Mouse (Mus musculus): ENCODE measurements around the gene Rgs8. TPM values are rescaled to one million over a fixed set of nuclear protein-coding genes. Genes with fewer than 3 reads are reported as not detected.

Rgs8 gene
- total and polyA plus RNA-seq, 2 experiments from 2014 or later = 14.1 to 23.9 TPM

DNA sequence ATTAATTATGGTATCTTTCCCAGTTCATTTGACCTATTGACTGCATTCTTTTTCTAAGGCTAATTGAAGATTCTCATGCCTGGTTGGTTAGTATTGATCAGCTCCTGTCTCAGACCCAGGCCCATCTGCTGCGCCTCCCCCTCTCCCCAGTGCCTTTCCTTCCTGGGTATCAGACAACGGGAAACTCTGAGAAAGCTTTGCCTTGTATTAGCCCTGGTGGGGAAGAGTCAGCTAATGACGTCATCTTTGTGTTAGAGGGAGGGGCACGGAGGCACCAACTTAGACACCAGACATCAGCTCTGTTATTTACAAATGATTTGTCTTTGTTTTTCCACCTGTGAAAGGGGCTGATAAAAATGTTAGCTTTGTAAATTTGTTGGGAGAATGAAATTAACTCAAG, 9.5 kb downstream of the Rgs8 start:
- Histone ChIP-seq H3K4me3 (ENCODE audit: low read length) (no peak overlapping the region), H3K27me3 (ENCODE audit: insufficient read depth, low read length) (no peaks in the 10 kb centered on the region), H3K9ac (replicated peaks; ENCODE audit: low read length) (no peak overlapping the region), H3K9me3 (ENCODE audit: low read length) (no peaks in the 10 kb centered on the region), H3K4me1 (ENCODE audit: insufficient read depth, low read length) (peaks cover 28% of the 10 kb centered on the region), H3K36me3 (ENCODE audit: insufficient read depth, low read length) (no peaks in the 10 kb centered on the region), H3K27ac (no peak overlapping the region), H3K4me2 (ENCODE audit: low read depth, low read length) (no peak overlapping the region)
- WGBS = 29% methylated on average over 4 of the region's 4 CpGs
- no peak for ATAC-seq
- TF ChIP-seq CTCF (IDR thresholded peaks at IDR 0.05; ENCODE audit: low read depth) = no peak
- DNase-seq (ENCODE audit: low spot score) = no peak

- Histone ChIP-seq H3K36me3 (ENCODE audit: insufficient read depth, low read length) (no peaks in the 10 kb centered on the region), H3K4me2 (ENCODE audit: low read depth, low read length) (peak overlapping the region; percentile 39), H3K4me3 (ENCODE audit: low read length) (peak overlapping the region; percentile 13; the same call in 1 of the 2 replicates), H3K9ac (replicated peaks; ENCODE audit: low read length) (peak overlapping the region; percentile 28), H3K27me3 (ENCODE audit: insufficient read depth, low read length) (no peaks in the 10 kb centered on the region), H3K9me3 (ENCODE audit: low read length) (no peaks in the 10 kb centered on the region), H3K4me1 (ENCODE audit: insufficient read depth, low read length) (peaks cover 26% of the 10 kb centered on the region), H3K27ac (peak overlapping the region; percentile 68)
- WGBS = 5% methylated on average over 10 of the region's 10 CpGs
- ATAC-seq (peak; percentile 78), DNase-seq (ENCODE audit: low spot score) (peak; percentile 84)
- peak; percentile 60 for TF ChIP-seq CTCF (IDR thresholded peaks at IDR 0.05; ENCODE audit: low read depth)
Measured at GRCm38 (mm10) chr1:153665066-153665715, 12.4 kb downstream of the Rgs8 start.

GRCm38 (mm10) chr1:153666236-153666635, 13.4 kb downstream of the Rgs8 start:
- no peak for TF ChIP-seq CTCF (IDR thresholded peaks at IDR 0.05; ENCODE audit: low read depth)
- ATAC-seq = no peak
- 9% methylated on average over 1 of the region's 1 CpGs for WGBS
- Histone ChIP-seq H3K4me2 (ENCODE audit: low read depth, low read length) (peak overlapping the region; percentile 39), H3K36me3 (ENCODE audit: insufficient read depth, low read length) (no peaks in the 10 kb centered on the region), H3K4me1 (ENCODE audit: insufficient read depth, low read length) (peaks cover 24% of the 10 kb centered on the region), H3K27me3 (ENCODE audit: insufficient read depth, low read length) (no peaks in the 10 kb centered on the region), H3K9ac (replicated peaks; ENCODE audit: low read length) (peak overlapping the region; percentile 28; the same call in 1 of the 2 replicates), H3K9me3 (ENCODE audit: low read length) (no peaks in the 10 kb centered on the region), H3K27ac (peak overlapping the region; percentile 68; the same call in 1 of the 2 replicates), H3K4me3 (ENCODE audit: low read length) (no peak overlapping the region)
- no peak for DNase-seq (ENCODE audit: low spot score)

- Histone ChIP-seq H3K4me3 (ENCODE audit: low read length) (no peak overlapping the region), H3K9ac (replicated peaks; ENCODE audit: low read length) (no peak overlapping the region; the same call in 1 of the 2 replicates), H3K27ac (no peak overlapping the region), H3K9me3 (ENCODE audit: low read length) (no peaks in the 10 kb centered on the region), H3K27me3 (ENCODE audit: insufficient read depth, low read length) (no peaks in the 10 kb centered on the region), H3K36me3 (ENCODE audit: insufficient read depth, low read length) (no peaks in the 10 kb centered on the region), H3K4me2 (ENCODE audit: low read depth, low read length) (peak overlapping the region; percentile 22; the same call in 1 of the 2 replicates), H3K4me1 (ENCODE audit: insufficient read depth, low read length) (peaks cover 17% of the 10 kb centered on the region)
- ATAC-seq (no peak), DNase-seq (ENCODE audit: low spot score) (peak; percentile 37)
- WGBS = 54% methylated on average over 4 of the region's 4 CpGs
- no peak for TF ChIP-seq CTCF (IDR thresholded peaks at IDR 0.05; ENCODE audit: low read depth)
Measured at GRCm38 (mm10) chr1:153667244-153667727, 14.5 kb downstream of the Rgs8 start.

GRCm38 (mm10) chr1:153667781-153668180, 15.0 kb downstream of the Rgs8 start:
- TF ChIP-seq CTCF (IDR thresholded peaks at IDR 0.05; ENCODE audit: low read depth) = no peak
- Histone ChIP-seq H3K9ac (replicated peaks; ENCODE audit: low read length) (no peak overlapping the region), H3K36me3 (ENCODE audit: insufficient read depth, low read length) (no peaks in the 10 kb centered on the region), H3K4me2 (ENCODE audit: low read depth, low read length) (peak overlapping the region; percentile 22; the same call in 1 of the 2 replicates), H3K27me3 (ENCODE audit: insufficient read depth, low read length) (no peaks in the 10 kb centered on the region), H3K4me1 (ENCODE audit: insufficient read depth, low read length) (peaks cover 17% of the 10 kb centered on the region), H3K9me3 (ENCODE audit: low read length) (no peaks in the 10 kb centered on the region), H3K27ac (no peak overlapping the region), H3K4me3 (ENCODE audit: low read length) (no peak overlapping the region)
- 74% methylated on average over 5 of the region's 5 CpGs for WGBS
- no peak for ATAC-seq
- no peak for DNase-seq (ENCODE audit: low spot score)

DNA sequence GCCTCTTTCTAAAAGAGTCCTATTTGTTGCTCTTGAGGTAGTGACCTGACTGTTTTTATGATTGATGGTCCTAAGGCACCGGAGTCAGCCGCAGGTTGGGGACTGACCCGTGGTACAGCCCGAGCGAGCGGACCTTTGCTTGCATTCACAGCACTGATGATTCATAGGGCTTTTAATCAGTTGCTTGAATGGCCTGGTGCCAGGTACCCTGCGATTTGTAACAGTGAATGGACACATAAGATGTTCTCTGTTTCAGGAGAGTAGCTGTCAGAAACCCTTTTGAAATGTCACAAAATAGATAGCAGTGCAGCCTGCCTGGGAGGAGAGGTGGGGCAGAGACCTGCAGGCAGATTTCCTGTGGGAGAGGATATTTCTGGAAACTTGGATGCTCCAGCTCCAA, 16.3 kb downstream of the Rgs8 start:
- no peak overlapping the region for H3K27ac ChIP-seq
- TF ChIP-seq CTCF (IDR thresholded peaks at IDR 0.05; ENCODE audit: low read depth) = no peak
- DNase-seq (ENCODE audit: low spot score) (peak; percentile 48), ATAC-seq (no peak)
- peak overlapping the region; percentile 17; the same call in 1 of the 2 replicates for H3K4me2 ChIP-seq (ENCODE audit: low read depth, low read length)
- no peaks in the 10 kb centered on the region for H3K36me3 ChIP-seq (ENCODE audit: insufficient read depth, low read length)
- no peaks in the 10 kb centered on the region for H3K27me3 ChIP-seq (ENCODE audit: insufficient read depth, low read length)
- H3K4me1 ChIP-seq (ENCODE audit: insufficient read depth, low read length) = peaks cover 17% of the 10 kb centered on the region
- 29% methylated on average over 7 of the region's 7 CpGs for WGBS
- H3K9ac ChIP-seq (replicated peaks; ENCODE audit: low read length) = no peak overlapping the region
- H3K9me3 ChIP-seq (ENCODE audit: low read length) = no peaks in the 10 kb centered on the region
- H3K4me3 ChIP-seq (ENCODE audit: low read length) = no peak overlapping the region

DNA sequence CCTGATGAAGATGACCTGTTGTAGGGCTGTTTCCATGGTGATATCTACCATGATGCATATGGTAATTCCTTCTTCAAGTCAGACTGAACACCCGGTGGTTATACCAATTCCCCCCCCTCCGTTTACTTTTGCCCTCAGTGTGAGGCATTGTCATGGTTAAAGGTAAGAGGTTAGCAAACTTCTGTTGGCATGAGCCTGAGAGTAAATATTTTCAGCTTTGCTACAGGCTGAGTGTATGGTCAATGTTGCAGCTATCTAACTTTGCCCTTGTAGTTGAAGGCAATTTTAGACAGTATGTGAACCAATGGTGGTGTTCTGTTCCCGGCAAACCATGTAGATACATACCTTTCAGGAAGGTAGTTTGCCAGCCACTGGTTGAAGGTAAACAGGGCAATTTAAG, 16.9 kb downstream of the Rgs8 start:
- 44% methylated on average over 3 of the region's 3 CpGs for WGBS
- no peaks in the 10 kb centered on the region for H3K9me3 ChIP-seq (ENCODE audit: low read length)
- H3K27me3 ChIP-seq (ENCODE audit: insufficient read depth, low read length) = no peaks in the 10 kb centered on the region
- H3K4me3 ChIP-seq (ENCODE audit: low read length) = no peak overlapping the region
- DNase-seq (ENCODE audit: low spot score) (no peak), ATAC-seq (no peak)
- H3K9ac ChIP-seq (replicated peaks; ENCODE audit: low read length) = no peak overlapping the region
- no peaks in the 10 kb centered on the region for H3K36me3 ChIP-seq (ENCODE audit: insufficient read depth, low read length)
- H3K27ac ChIP-seq = no peak overlapping the region
- peaks cover 17% of the 10 kb centered on the region for H3K4me1 ChIP-seq (ENCODE audit: insufficient read depth, low read length)
- TF ChIP-seq CTCF (IDR thresholded peaks at IDR 0.05; ENCODE audit: low read depth) = no peak
- no peak overlapping the region for H3K4me2 ChIP-seq (ENCODE audit: low read depth, low read length)

Data from hindbrain, postnatal 0 days (tissue).